Mouse (Mus musculus): ENCODE measurements around the gene Krt15. TPM values are rescaled to one million over a fixed set of nuclear protein-coding genes. Genes with fewer than 3 reads are reported as not detected.

The Krt15 gene
- total RNA-seq (2021): under 1 TPM in 1 of 2 experiments, not detected in 1; 0.51 TPM
- long read RNA-seq: 0 reads

GRCm38 (mm10) chr11:100135731-100136130 lies at the start of gene Krt15:
TSS of gene Krt15 (minus strand) at chr11:100135928.
- no peak for DNase-seq (ENCODE audit: low spot score in 2 of 2)

- DNase-seq (ENCODE audit: low spot score in 2 of 2): no peak
Observed at GRCm38 (mm10) chr11:100181725-100182124, 46.0 kb upstream of the Krt15 start.

GRCm38 (mm10) chr11:100179260-100179659 lies 43.5 kb upstream of the Krt15 start:
- peak in 1 of 2 experiments; percentile 50 for DNase-seq (ENCODE audit: low spot score in 2 of 2)

- peak in 1 of 2 experiments; percentile 48 for DNase-seq (ENCODE audit: low spot score in 2 of 2)
Observed at GRCm38 (mm10) chr11:100178307-100178706, 42.6 kb upstream of the Krt15 start.

- DNase-seq (ENCODE audit: low spot score in 2 of 2): no peak
Observed at GRCm38 (mm10) chr11:100176791-100177190, 41.1 kb upstream of the Krt15 start.

- peak; percentile 36 to 88 for DNase-seq (ENCODE audit: low spot score in 2 of 2)
Observed at GRCm38 (mm10) chr11:100168765-100169762, 33.3 kb upstream of the Krt15 start.

- no peak for DNase-seq (ENCODE audit: low spot score in 2 of 2)
Observed at GRCm38 (mm10) chr11:100168071-100168470, 32.3 kb upstream of the Krt15 start.

GRCm38 (mm10) chr11:100164392-100164791 lies 28.7 kb upstream of the Krt15 start:
- DNase-seq (ENCODE audit: low spot score in 2 of 2): no peak

GRCm38 (mm10) chr11:100157908-100158477 lies 22.3 kb upstream of the Krt15 start:
- no peak for DNase-seq (ENCODE audit: low spot score in 2 of 2)

GRCm38 (mm10) chr11:100157331-100157730 lies 21.6 kb upstream of the Krt15 start:
- no peak for DNase-seq (ENCODE audit: low spot score in 2 of 2)

- no peak for DNase-seq (ENCODE audit: low spot score in 2 of 2)
Observed at GRCm38 (mm10) chr11:100155497-100156255, 19.9 kb upstream of the Krt15 start.

GRCm38 (mm10) chr11:100148615-100149330 lies 13.0 kb upstream of the Krt15 start, which contains the start of gene Krt19:
TSS of gene Krt19 (minus strand) at chr11:100148665.
- no peak for DNase-seq (ENCODE audit: low spot score in 2 of 2)

GRCm38 (mm10) chr11:100147566-100148353 lies 12.0 kb upstream of the Krt15 start:
- DNase-seq (ENCODE audit: low spot score in 2 of 2): no peak

GRCm38 (mm10) chr11:100145858-100146560 lies 10.3 kb upstream of the Krt15 start:
- no peak for DNase-seq (ENCODE audit: low spot score in 2 of 2)

- no peak for DNase-seq (ENCODE audit: low spot score in 2 of 2)
Observed at GRCm38 (mm10) chr11:100145104-100145503, 9.4 kb upstream of the Krt15 start.

GRCm38 (mm10) chr11:100140966-100141365 lies 5.2 kb upstream of the Krt15 start:
- DNase-seq (ENCODE audit: low spot score in 2 of 2): no peak

GRCm38 (mm10) chr11:100139391-100139790 lies 3.7 kb upstream of the Krt15 start:
- no peak for DNase-seq (ENCODE audit: low spot score in 2 of 2)

- no peak for DNase-seq (ENCODE audit: low spot score in 2 of 2)
Observed at GRCm38 (mm10) chr11:100138809-100139208, 3.1 kb upstream of the Krt15 start.

- DNase-seq (ENCODE audit: low spot score in 2 of 2): no peak
Observed at GRCm38 (mm10) chr11:100137693-100138092, 2.0 kb upstream of the Krt15 start.

Measured in layer of hippocampus, adult 18-20 months (tissue).